Mouse (Mus musculus): ENCODE measurements around the gene Arrb1. TPM values are rescaled to one million over a fixed set of nuclear protein-coding genes. Genes with fewer than 3 reads are reported as not detected.

Gene Arrb1
- polyA plus RNA-seq, 1 experiment from 2014 or later, result 20.6 TPM

GRCm38 (mm10) chr7:99545885-99546745 lies 10.8 kb downstream of the Arrb1 start:
- H3K4me3 ChIP-seq (ENCODE audit: low read length), result no peak overlapping the region
- peak overlapping the region; percentile 22; the same call in 1 of the 2 replicates for H3K4me2 ChIP-seq (ENCODE audit: low read depth, low read length)
- H3K27me3 ChIP-seq (ENCODE audit: control insufficient read depth, insufficient read depth, low read depth, low read length), result no peaks in the 10 kb centered on the region
- peaks cover 35% of the 10 kb centered on the region for H3K4me1 ChIP-seq (replicated peaks; ENCODE audit: control insufficient read depth, insufficient read depth, low read length)
- peak overlapping the region; percentile 59 for H3K9ac ChIP-seq (ENCODE audit: low read length)
- H3K36me3 ChIP-seq (ENCODE audit: control insufficient read depth, insufficient read depth, low read length), result no peaks in the 10 kb centered on the region
- H3K9me3 ChIP-seq (ENCODE audit: control insufficient read depth, low read length), result no peaks in the 10 kb centered on the region
- WGBS, result 4% methylated on average over 10 of the region's 10 CpGs
- peak; percentile 82 for ATAC-seq (ENCODE audit: low read depth)
- peak overlapping the region; percentile 97 for H3K27ac ChIP-seq (ENCODE audit: low read length)

GRCm38 (mm10) chr7:99547584-99548487 lies 12.6 kb downstream of the Arrb1 start:
- Histone ChIP-seq H3K27ac (ENCODE audit: low read length) (peak overlapping the region; percentile 52), H3K27me3 (ENCODE audit: control insufficient read depth, insufficient read depth, low read depth, low read length) (no peaks in the 10 kb centered on the region), H3K4me1 (replicated peaks; ENCODE audit: control insufficient read depth, insufficient read depth, low read length) (peaks cover 45% of the 10 kb centered on the region), H3K9me3 (ENCODE audit: control insufficient read depth, low read length) (no peaks in the 10 kb centered on the region), H3K4me3 (ENCODE audit: low read length) (no peak overlapping the region), H3K4me2 (ENCODE audit: low read depth, low read length) (no peak overlapping the region), H3K9ac (ENCODE audit: low read length) (no peak overlapping the region), H3K36me3 (ENCODE audit: control insufficient read depth, insufficient read depth, low read length) (no peaks in the 10 kb centered on the region; the same call in 1 of the 2 replicates)
- peak; percentile 10; the same call in 1 of the 2 replicates for ATAC-seq (ENCODE audit: low read depth)
- WGBS, result 36% methylated on average over 10 of the region's 11 CpGs

- no peak overlapping the region for H3K4me2 ChIP-seq (ENCODE audit: low read depth, low read length)
- WGBS, result 79% methylated on average over 5 of the region's 5 CpGs
- no peak overlapping the region for H3K4me3 ChIP-seq (ENCODE audit: low read length)
- no peak overlapping the region for H3K9ac ChIP-seq (ENCODE audit: low read length)
- no peaks in the 10 kb centered on the region for H3K27me3 ChIP-seq (ENCODE audit: control insufficient read depth, insufficient read depth, low read depth, low read length)
- H3K9me3 ChIP-seq (ENCODE audit: control insufficient read depth, low read length), result no peaks in the 10 kb centered on the region
- H3K4me1 ChIP-seq (replicated peaks; ENCODE audit: control insufficient read depth, insufficient read depth, low read length), result peaks cover 56% of the 10 kb centered on the region
- peak overlapping the region; percentile 4; the same call in 1 of the 2 replicates for H3K27ac ChIP-seq (ENCODE audit: low read length)
- no peaks in the 10 kb centered on the region; the same call in 1 of the 2 replicates for H3K36me3 ChIP-seq (ENCODE audit: control insufficient read depth, insufficient read depth, low read length)
- no peak for ATAC-seq (ENCODE audit: low read depth)
Observed at GRCm38 (mm10) chr7:99549668-99550067, 14.4 kb downstream of the Arrb1 start.

DNA sequence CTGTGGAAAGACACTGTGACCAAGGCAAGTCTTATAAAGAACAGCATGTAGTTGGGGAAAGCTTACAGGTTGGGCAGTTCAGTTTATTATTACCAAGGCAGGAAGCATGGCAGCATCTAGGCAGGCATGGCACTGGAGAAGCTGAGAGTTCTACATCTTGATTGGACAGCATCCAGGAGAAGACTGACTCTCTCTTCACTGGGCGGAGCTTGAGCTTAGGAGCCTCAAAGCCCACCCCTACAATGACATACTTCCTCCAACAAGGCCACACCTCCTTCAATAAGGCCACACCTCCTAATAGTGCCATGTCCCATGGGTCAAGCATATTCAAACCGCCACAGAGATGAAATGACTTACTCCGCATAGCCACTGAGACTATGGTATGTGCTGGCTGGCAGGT lies 16.4 kb downstream of the Arrb1 start:
- H3K9ac ChIP-seq (ENCODE audit: low read length), result no peak overlapping the region
- H3K27me3 ChIP-seq (ENCODE audit: control insufficient read depth, insufficient read depth, low read depth, low read length), result no peaks in the 10 kb centered on the region
- no peaks in the 10 kb centered on the region; the same call in 1 of the 2 replicates for H3K36me3 ChIP-seq (ENCODE audit: control insufficient read depth, insufficient read depth, low read length)
- no peaks in the 10 kb centered on the region for H3K9me3 ChIP-seq (ENCODE audit: control insufficient read depth, low read length)
- 96% methylated on average over 3 of the region's 3 CpGs for WGBS
- no peak for ATAC-seq (ENCODE audit: low read depth)
- H3K4me2 ChIP-seq (ENCODE audit: low read depth, low read length), result no peak overlapping the region
- H3K27ac ChIP-seq (ENCODE audit: low read length), result peak overlapping the region; percentile 93; the same call in 1 of the 2 replicates
- peaks cover 43% of the 10 kb centered on the region for H3K4me1 ChIP-seq (replicated peaks; ENCODE audit: control insufficient read depth, insufficient read depth, low read length)
- no peak overlapping the region for H3K4me3 ChIP-seq (ENCODE audit: low read length)

DNA sequence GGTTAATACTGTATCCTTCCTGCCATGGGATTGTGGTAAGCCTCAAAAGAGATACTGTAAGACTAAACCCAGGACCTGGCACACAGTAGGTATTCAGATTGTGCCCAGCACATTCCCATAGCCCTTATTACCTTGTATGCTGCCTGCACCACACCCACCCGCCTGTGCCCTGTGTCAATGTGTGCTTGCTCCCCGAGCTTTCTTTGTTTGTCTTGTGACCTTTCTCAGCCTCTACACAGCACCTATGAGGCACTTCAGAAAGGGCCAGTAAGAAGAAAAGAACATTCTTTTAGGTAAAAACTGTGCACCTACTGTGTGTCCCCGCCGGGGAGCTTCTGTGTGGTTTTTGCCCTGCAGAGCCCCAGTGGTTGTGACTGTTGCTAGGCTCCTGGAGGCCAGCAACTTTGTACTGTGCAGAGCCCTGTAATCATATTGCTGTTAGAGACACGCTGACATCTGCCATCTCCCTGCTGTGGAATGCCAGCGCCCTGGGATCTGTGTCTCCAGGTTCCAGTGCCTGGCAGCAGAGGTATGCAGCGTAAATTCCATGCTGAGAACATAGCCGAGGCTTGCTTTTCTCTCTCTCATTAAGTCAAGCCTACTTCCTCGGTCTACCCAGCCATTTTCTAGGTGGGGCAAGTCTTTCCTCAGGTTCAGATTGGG lies 18.1 kb downstream of the Arrb1 start:
- H3K4me1 ChIP-seq (replicated peaks; ENCODE audit: control insufficient read depth, insufficient read depth, low read length), result peaks cover 36% of the 10 kb centered on the region
- WGBS, result 15% methylated on average over 9 of the region's 9 CpGs
- no peaks in the 10 kb centered on the region for H3K27me3 ChIP-seq (ENCODE audit: control insufficient read depth, insufficient read depth, low read depth, low read length)
- peak; percentile 49 for ATAC-seq (ENCODE audit: low read depth)
- no peaks in the 10 kb centered on the region for H3K9me3 ChIP-seq (ENCODE audit: control insufficient read depth, low read length)
- peak overlapping the region; percentile 36; the same call in 1 of the 2 replicates for H3K9ac ChIP-seq (ENCODE audit: low read length)
- H3K4me2 ChIP-seq (ENCODE audit: low read depth, low read length), result peak overlapping the region; percentile 1; the same call in 1 of the 2 replicates
- H3K36me3 ChIP-seq (ENCODE audit: control insufficient read depth, insufficient read depth, low read length), result no peaks in the 10 kb centered on the region; the same call in 1 of the 2 replicates
- no peak overlapping the region for H3K4me3 ChIP-seq (ENCODE audit: low read length)
- H3K27ac ChIP-seq (ENCODE audit: low read length), result peak overlapping the region; percentile 93

DNA sequence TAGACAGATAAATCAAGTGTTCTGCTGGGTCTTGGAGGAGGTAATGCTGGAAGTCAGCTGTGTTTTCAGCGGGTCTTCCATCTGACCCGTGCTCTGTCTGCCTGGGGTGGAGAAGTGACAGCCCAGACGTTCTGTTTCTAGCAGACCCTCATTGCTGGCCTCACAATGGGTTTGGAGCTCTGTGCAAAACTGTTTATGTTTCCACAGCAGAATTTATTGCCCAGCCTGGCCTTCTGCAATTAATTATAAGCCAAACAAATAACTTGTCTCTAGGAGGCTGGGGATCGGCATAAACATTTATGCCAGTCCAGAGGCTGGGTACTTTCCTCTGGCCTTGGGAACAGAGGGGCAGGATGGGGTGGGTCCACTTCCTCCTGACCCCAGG lies 18.6 kb downstream of the Arrb1 start:
- Histone ChIP-seq H3K27me3 (ENCODE audit: control insufficient read depth, insufficient read depth, low read depth, low read length) (no peaks in the 10 kb centered on the region), H3K4me1 (replicated peaks; ENCODE audit: control insufficient read depth, insufficient read depth, low read length) (peaks cover 35% of the 10 kb centered on the region), H3K4me2 (ENCODE audit: low read depth, low read length) (peak overlapping the region; percentile 1; the same call in 1 of the 2 replicates), H3K4me3 (ENCODE audit: low read length) (no peak overlapping the region), H3K9me3 (ENCODE audit: control insufficient read depth, low read length) (no peaks in the 10 kb centered on the region), H3K27ac (ENCODE audit: low read length) (peak overlapping the region; percentile 93), H3K36me3 (ENCODE audit: control insufficient read depth, insufficient read depth, low read length) (no peaks in the 10 kb centered on the region; the same call in 1 of the 2 replicates), H3K9ac (ENCODE audit: low read length) (no peak overlapping the region; the same call in 1 of the 2 replicates)
- ATAC-seq (ENCODE audit: low read depth), result peak; percentile 83
- 13% methylated on average over 4 of the region's 4 CpGs for WGBS

DNA sequence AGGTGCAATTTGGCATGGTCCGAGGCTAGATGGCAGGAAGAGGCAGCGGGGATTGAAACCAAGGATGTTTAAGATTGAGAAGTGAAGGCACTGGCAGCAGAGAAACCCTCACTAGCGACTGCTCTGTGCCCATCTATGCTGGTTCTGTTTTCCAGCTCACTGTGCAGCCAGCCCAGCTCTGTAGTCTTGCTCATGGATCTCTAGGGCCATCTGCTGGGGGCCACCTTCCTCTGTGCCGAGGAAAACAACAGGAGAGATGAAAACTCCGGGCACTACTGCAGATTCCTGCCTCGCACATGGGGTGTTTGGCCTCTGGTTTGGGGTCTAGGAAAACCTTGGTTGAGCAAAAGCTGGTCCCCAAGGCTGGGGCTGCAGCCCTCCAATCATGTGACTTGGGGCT lies 20.6 kb downstream of the Arrb1 start:
- H3K4me3 ChIP-seq (ENCODE audit: low read length), result no peak overlapping the region
- peak overlapping the region; percentile 51; the same call in 1 of the 2 replicates for H3K27ac ChIP-seq (ENCODE audit: low read length)
- H3K4me2 ChIP-seq (ENCODE audit: low read depth, low read length), result no peak overlapping the region
- H3K36me3 ChIP-seq (ENCODE audit: control insufficient read depth, insufficient read depth, low read length), result no peaks in the 10 kb centered on the region; the same call in 1 of the 2 replicates
- no peaks in the 10 kb centered on the region for H3K27me3 ChIP-seq (ENCODE audit: control insufficient read depth, insufficient read depth, low read depth, low read length)
- WGBS, result 29% methylated on average over 6 of the region's 6 CpGs
- no peaks in the 10 kb centered on the region for H3K9me3 ChIP-seq (ENCODE audit: control insufficient read depth, low read length)
- peak; percentile 43; the same call in 1 of the 2 replicates for ATAC-seq (ENCODE audit: low read depth)
- peak overlapping the region; percentile 10; the same call in 1 of the 2 replicates for H3K9ac ChIP-seq (ENCODE audit: low read length)
- H3K4me1 ChIP-seq (replicated peaks; ENCODE audit: control insufficient read depth, insufficient read depth, low read length), result peaks cover 40% of the 10 kb centered on the region

DNA sequence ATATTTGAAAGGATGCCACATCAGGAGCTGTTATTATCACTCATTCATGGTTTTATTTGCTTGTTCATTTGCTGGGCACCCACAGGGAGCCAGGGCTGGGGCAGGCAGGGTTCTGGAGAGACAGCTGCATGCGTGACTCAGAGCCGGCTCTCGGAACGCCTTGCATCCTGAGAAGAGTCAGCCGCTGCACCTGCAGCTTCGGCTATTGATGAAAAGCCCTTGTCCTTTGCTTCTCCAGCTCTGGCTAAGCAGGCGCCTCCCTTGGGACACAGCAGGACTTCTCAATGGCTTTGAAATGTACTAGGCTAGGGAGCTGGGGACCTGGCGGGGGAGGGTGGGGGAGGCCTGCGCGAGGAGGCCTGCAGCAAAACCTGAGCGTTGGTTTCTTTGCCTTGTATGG lies 23.8 kb downstream of the Arrb1 start:
- H3K4me3 ChIP-seq (ENCODE audit: low read length), result no peak overlapping the region
- no peaks in the 10 kb centered on the region for H3K27me3 ChIP-seq (ENCODE audit: control insufficient read depth, insufficient read depth, low read depth, low read length)
- no peak for ATAC-seq (ENCODE audit: low read depth)
- no peak overlapping the region for H3K4me2 ChIP-seq (ENCODE audit: low read depth, low read length)
- no peaks in the 10 kb centered on the region for H3K9me3 ChIP-seq (ENCODE audit: control insufficient read depth, low read length)
- 38% methylated on average over 11 of the region's 11 CpGs for WGBS
- no peaks in the 10 kb centered on the region for H3K36me3 ChIP-seq (ENCODE audit: control insufficient read depth, insufficient read depth, low read length)
- H3K4me1 ChIP-seq (replicated peaks; ENCODE audit: control insufficient read depth, insufficient read depth, low read length), result peaks cover 38% of the 10 kb centered on the region
- no peak overlapping the region for H3K27ac ChIP-seq (ENCODE audit: low read length)
- H3K9ac ChIP-seq (ENCODE audit: low read length), result no peak overlapping the region
